Mouse (Mus musculus) heart, embryonic 11.5 days (tissue): ENCODE measurements around the gene Il16. TPM values are rescaled to one million over a fixed set of nuclear protein-coding genes. Genes with fewer than 3 reads are reported as not detected.

ENCODE experiments used
- ATAC-seq: fragments of 200-750 bp; cut with Nextera tagmentation; replicated peaks from 2 replicates; pipeline ENCODE4 v1.8.0; 2017; ENCODE audit warnings: moderate library complexity; ENCODE audit not compliant: insufficient number of reproducible peaks, low FRiP score, low TSS enrichment
- H3K27ac ChIP-seq: fragments of 300-500 bp; sonication (generic); 2 replicates; pipeline ENCODE4 v1.5.1; 2014; ENCODE audit warnings: mild to moderate bottlenecking, low read depth, low read length
- H3K27me3 ChIP-seq: fragments of 300-500 bp; sonication (generic); 2 replicates; pipeline ENCODE4 v1.6.1; 2014; ENCODE audit warnings: mild to moderate bottlenecking, low read length, mixed read lengths; ENCODE audit not compliant: control insufficient read depth, insufficient read depth
- H3K36me3 ChIP-seq: fragments of 300-500 bp; sonication (generic); 2 replicates; pipeline ENCODE4 v1.6.1; 2014; ENCODE audit warnings: mild to moderate bottlenecking, low read length, moderate library complexity, mixed read lengths; ENCODE audit not compliant: control insufficient read depth, insufficient read depth
- H3K4me1 ChIP-seq: fragments of 300-500 bp; sonication (generic); 2 replicates; pipeline ENCODE4 v1.6.1; 2014; ENCODE audit warnings: low read length; ENCODE audit not compliant: control insufficient read depth, insufficient read depth
- H3K4me2 ChIP-seq: fragments of 300-500 bp; sonication (generic); 2 replicates; pipeline ENCODE4 v1.6.1; 2014; ENCODE audit warnings: mild to moderate bottlenecking, moderate library complexity
- H3K4me3 ChIP-seq: fragments of 300-500 bp; sonication (generic); 2 replicates; pipeline ENCODE4 v1.5.1; 2014; ENCODE audit warnings: low read depth, low read length
- H3K9ac ChIP-seq: fragments of 300-500 bp; sonication (generic); 2 replicates; pipeline ENCODE4 v1.6.1; 2014; ENCODE audit warnings: mild to moderate bottlenecking, low read depth, low read length, moderate library complexity
- H3K9me3 ChIP-seq: fragments of 300-500 bp; sonication (generic); replicated peaks from 2 replicates; pipeline ENCODE4 v1.6.1; 2016; ENCODE audit warnings: low read length; ENCODE audit not compliant: control insufficient read depth
- WGBS: fragments of 180-500 bp; shearing (Covaris S2); extraction: QIAGEN DNeasy Blood & Tissue Kit; methylation state at CpG from one replicate; pipeline ENCODE4 v1.1.7; 2014; ENCODE audit not compliant: insufficient replicate concordance; 5-methylcytosine and 5-hydroxymethylcytosine counted together
- polyA plus RNA-seq: library from polyadenylated mRNA; unstranded; fragments of >200 nt; fragmentation: Nextera tagmentation; extraction: Ambion mirVana; gene quantifications from 2 replicates; pipeline ENCODE4 v1.2.1, GENCODE M21; 2014

Gene Il16
- polyA plus RNA-seq, 1 experiment from 2014 or later: 2.1 TPM

GRCm38 (mm10) chr7:83677296-83677695 is 68.2 kb downstream of the Il16 start:
- 77% methylated on average over 3 of the region's 3 CpGs for WGBS
- no peaks in the 10 kb centered on the region for H3K27me3 ChIP-seq
- no peak for ATAC-seq

GRCm38 (mm10) chr7:83675545-83676254 is 69.8 kb downstream of the Il16 start:
- Histone ChIP-seq H3K9ac (no peak overlapping the region), H3K4me3 (no peak overlapping the region), H3K27ac (no peak overlapping the region), H3K9me3 (no peaks in the 10 kb centered on the region), H3K4me1 (no peaks in the 10 kb centered on the region), H3K27me3 (no peaks in the 10 kb centered on the region), H3K4me2 (no peak overlapping the region), H3K36me3 (no peaks in the 10 kb centered on the region)
- 23% methylated on average over 5 of the region's 5 CpGs for WGBS
- ATAC-seq: no peak

More at GRCm38 (mm10) chr7:83677296-83677695, 68.2 kb downstream of the Il16 start:
- no peaks in the 10 kb centered on the region for H3K4me1 ChIP-seq
- H3K4me2 ChIP-seq: no peak overlapping the region
- no peak overlapping the region for H3K4me3 ChIP-seq
- no peaks in the 10 kb centered on the region for H3K36me3 ChIP-seq
- H3K27ac ChIP-seq: no peak overlapping the region
- H3K9me3 ChIP-seq: no peaks in the 10 kb centered on the region
- H3K9ac ChIP-seq: no peak overlapping the region

GRCm38 (mm10) chr7:83671573-83671972 is 74.0 kb downstream of the Il16 start:
- 85% methylated on average over 6 of the region's 6 CpGs for WGBS
- no peak overlapping the region for H3K9ac ChIP-seq
- H3K4me1 ChIP-seq: no peaks in the 10 kb centered on the region
- no peaks in the 10 kb centered on the region for H3K9me3 ChIP-seq
- no peaks in the 10 kb centered on the region for H3K36me3 ChIP-seq
- no peak overlapping the region for H3K4me3 ChIP-seq
- ATAC-seq: no peak
- no peak overlapping the region for H3K4me2 ChIP-seq
- no peak overlapping the region for H3K27ac ChIP-seq
- H3K27me3 ChIP-seq: no peaks in the 10 kb centered on the region

GRCm38 (mm10) chr7:83668724-83669123 is 76.8 kb downstream of the Il16 start:
- no peaks in the 10 kb centered on the region for H3K36me3 ChIP-seq
- no peak overlapping the region for H3K9ac ChIP-seq
- H3K4me1 ChIP-seq: no peaks in the 10 kb centered on the region
- H3K4me3 ChIP-seq: no peak overlapping the region
- 19% methylated on average over 1 of the region's 1 CpGs for WGBS
- no peaks in the 10 kb centered on the region for H3K9me3 ChIP-seq
- H3K27me3 ChIP-seq: no peaks in the 10 kb centered on the region
- no peak for ATAC-seq
- H3K27ac ChIP-seq: no peak overlapping the region
- H3K4me2 ChIP-seq: no peak overlapping the region

- ATAC-seq: no peak
- H3K4me2 ChIP-seq: no peak overlapping the region
- no peaks in the 10 kb centered on the region for H3K4me1 ChIP-seq
- no peak overlapping the region for H3K4me3 ChIP-seq
- no peak overlapping the region for H3K9ac ChIP-seq
- H3K36me3 ChIP-seq: no peaks in the 10 kb centered on the region
- no peaks in the 10 kb centered on the region for H3K9me3 ChIP-seq
- H3K27ac ChIP-seq: no peak overlapping the region
- 69% methylated on average over 5 of the region's 5 CpGs for WGBS
- no peaks in the 10 kb centered on the region for H3K27me3 ChIP-seq
Observed at GRCm38 (mm10) chr7:83667936-83668645, 77.4 kb downstream of the Il16 start.

- Histone ChIP-seq H3K27ac (no peak overlapping the region), H3K4me3 (no peak overlapping the region), H3K27me3 (no peaks in the 10 kb centered on the region), H3K9ac (no peak overlapping the region), H3K9me3 (no peaks in the 10 kb centered on the region), H3K4me1 (no peaks in the 10 kb centered on the region), H3K4me2 (no peak overlapping the region), H3K36me3 (no peaks in the 10 kb centered on the region)
- 82% methylated on average over 4 of the region's 4 CpGs for WGBS
- ATAC-seq: no peak
Observed at GRCm38 (mm10) chr7:83666087-83666595, 79.4 kb downstream of the Il16 start.

GRCm38 (mm10) chr7:83662711-83663375 is 82.7 kb downstream of the Il16 start:
- Histone ChIP-seq H3K4me3 (no peak overlapping the region), H3K9ac (no peak overlapping the region), H3K27me3 (no peaks in the 10 kb centered on the region), H3K4me2 (no peak overlapping the region), H3K9me3 (no peaks in the 10 kb centered on the region), H3K36me3 (no peaks in the 10 kb centered on the region), H3K27ac (no peak overlapping the region), H3K4me1 (no peaks in the 10 kb centered on the region)
- no peak for ATAC-seq
- whole genome bisulfite sequencing: 76% methylated on average over 6 of the region's 6 CpGs

GRCm38 (mm10) chr7:83661763-83662162 is 83.8 kb downstream of the Il16 start:
- H3K9me3 ChIP-seq: no peaks in the 10 kb centered on the region
- no peak for ATAC-seq
- H3K36me3 ChIP-seq: no peaks in the 10 kb centered on the region
- H3K27me3 ChIP-seq: no peaks in the 10 kb centered on the region
- no peak overlapping the region for H3K9ac ChIP-seq
- no peak overlapping the region for H3K4me3 ChIP-seq
- H3K27ac ChIP-seq: no peak overlapping the region
- 83% methylated on average over 3 of the region's 3 CpGs for WGBS
- no peak overlapping the region for H3K4me2 ChIP-seq
- H3K4me1 ChIP-seq: no peaks in the 10 kb centered on the region
